Mouse (Mus musculus): ENCODE measurements at regions not wholly inside any gene's neighbourhood (a gene's known extent, or its start where the extent isn't known, plus 50 kb on each side); places are given as distances from the start of the nearest gene placed in this dataset.
A peak's percentile ranks its signal among the peaks of the same experiment; 100 is the strongest.

DNA sequence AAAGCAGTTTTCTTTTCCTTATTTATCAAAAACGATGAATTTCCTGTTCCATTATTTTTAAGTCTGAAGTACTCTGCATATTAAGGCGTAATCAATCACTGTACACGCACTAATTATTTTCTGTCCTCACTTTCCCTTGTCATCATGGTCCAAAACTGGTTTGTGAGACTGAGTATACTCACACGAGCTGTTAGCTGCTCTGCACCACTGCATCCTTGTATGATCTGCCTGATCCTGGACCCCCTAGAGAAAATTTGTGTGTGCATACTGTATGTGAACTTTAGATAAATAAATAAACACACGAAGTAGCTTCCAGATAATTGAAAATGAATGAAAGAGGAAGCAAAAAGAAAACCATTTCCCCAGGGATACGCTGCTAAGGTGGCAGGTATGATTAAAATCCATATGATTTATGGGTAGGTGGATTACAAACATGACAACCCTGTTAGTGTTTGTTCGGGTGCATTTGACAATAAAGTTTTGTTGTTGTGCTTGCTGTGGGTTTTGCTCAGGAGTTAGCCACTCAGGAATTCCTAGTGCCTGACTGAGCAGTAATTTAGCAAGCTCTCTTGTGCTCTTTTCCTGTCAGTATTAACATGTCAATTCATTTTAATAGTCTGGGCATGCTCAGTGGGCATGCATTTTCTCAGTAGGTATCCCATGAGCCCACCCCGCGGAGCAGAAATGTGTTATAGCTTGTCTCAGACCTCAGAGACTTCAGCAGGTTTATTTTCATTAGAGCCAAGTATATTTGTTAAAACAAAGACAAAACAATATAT is 666.6 kb upstream of the Zeb2 start:
- no peaks in the 10 kb centered on the region for H3K36me3 ChIP-seq (ENCODE audit: control insufficient read depth, insufficient read depth, low read length, poor library complexity, severe bottlenecking)
- H3K4me1 ChIP-seq (ENCODE audit: control insufficient read depth, insufficient read depth, low read length), result no peaks in the 10 kb centered on the region
- H3K27ac ChIP-seq (ENCODE audit: insufficient read depth, low read length), result no peak overlapping the region
- no peaks in the 10 kb centered on the region for H3K27me3 ChIP-seq (ENCODE audit: control insufficient read depth, insufficient read depth, low read length, poor library complexity, severe bottlenecking)
- no peak overlapping the region for H3K9ac ChIP-seq (ENCODE audit: low read depth, poor library complexity, severe bottlenecking)
- H3K9me3 ChIP-seq (replicated peaks; ENCODE audit: control insufficient read depth, insufficient read depth, low read length, poor library complexity, severe bottlenecking), result no peaks in the 10 kb centered on the region
- H3K4me3 ChIP-seq (ENCODE audit: low read depth, low read length), result no peak overlapping the region
- no peak for TF ChIP-seq CTCF (IDR thresholded peaks at IDR 0.05; ENCODE audit: low read depth, low read length)
- no peak for TF ChIP-seq EP300 (IDR thresholded peaks at IDR 0.05; ENCODE audit: insufficient read depth, low read depth, low read length)
- TF ChIP-seq POLR2A (IDR thresholded peaks at IDR 0.05; ENCODE audit: insufficient read depth, low read length), result no peak

DNA sequence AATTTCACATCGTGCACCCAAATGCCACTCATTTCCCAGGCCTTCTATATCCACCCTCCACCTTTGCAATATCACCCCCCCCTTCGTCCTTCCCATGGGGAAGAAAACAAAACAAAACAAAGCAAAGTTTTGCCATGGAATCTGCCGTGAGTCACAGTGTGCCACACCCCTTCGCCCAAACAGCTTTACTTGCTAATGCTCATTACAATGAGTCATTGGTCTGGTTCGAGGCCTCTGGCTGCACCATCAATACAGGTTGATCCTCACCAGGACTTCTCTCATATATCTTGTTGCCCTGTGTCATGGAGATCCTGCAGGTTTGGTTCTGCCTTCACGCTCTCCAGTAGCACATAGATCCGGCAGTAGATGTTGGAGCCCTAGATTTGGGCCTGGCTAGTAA is 660.3 kb upstream of the Zeb2 start:
- Histone ChIP-seq H3K4me1 (ENCODE audit: control insufficient read depth, insufficient read depth, low read length) (no peaks in the 10 kb centered on the region), H3K4me3 (ENCODE audit: low read depth, low read length) (no peak overlapping the region), H3K36me3 (ENCODE audit: control insufficient read depth, insufficient read depth, low read length, poor library complexity, severe bottlenecking) (no peaks in the 10 kb centered on the region), H3K27ac (ENCODE audit: insufficient read depth, low read length) (no peak overlapping the region), H3K27me3 (ENCODE audit: control insufficient read depth, insufficient read depth, low read length, poor library complexity, severe bottlenecking) (no peaks in the 10 kb centered on the region), H3K9ac (ENCODE audit: low read depth, poor library complexity, severe bottlenecking) (no peak overlapping the region), H3K9me3 (replicated peaks; ENCODE audit: control insufficient read depth, insufficient read depth, low read length, poor library complexity, severe bottlenecking) (no peaks in the 10 kb centered on the region)
- no peak for TF ChIP-seq CTCF (IDR thresholded peaks at IDR 0.05; ENCODE audit: low read depth, low read length)
- no peak for TF ChIP-seq POLR2A (IDR thresholded peaks at IDR 0.05; ENCODE audit: insufficient read depth, low read length)
- TF ChIP-seq EP300 (IDR thresholded peaks at IDR 0.05; ENCODE audit: insufficient read depth, low read depth, low read length), result no peak

DNA sequence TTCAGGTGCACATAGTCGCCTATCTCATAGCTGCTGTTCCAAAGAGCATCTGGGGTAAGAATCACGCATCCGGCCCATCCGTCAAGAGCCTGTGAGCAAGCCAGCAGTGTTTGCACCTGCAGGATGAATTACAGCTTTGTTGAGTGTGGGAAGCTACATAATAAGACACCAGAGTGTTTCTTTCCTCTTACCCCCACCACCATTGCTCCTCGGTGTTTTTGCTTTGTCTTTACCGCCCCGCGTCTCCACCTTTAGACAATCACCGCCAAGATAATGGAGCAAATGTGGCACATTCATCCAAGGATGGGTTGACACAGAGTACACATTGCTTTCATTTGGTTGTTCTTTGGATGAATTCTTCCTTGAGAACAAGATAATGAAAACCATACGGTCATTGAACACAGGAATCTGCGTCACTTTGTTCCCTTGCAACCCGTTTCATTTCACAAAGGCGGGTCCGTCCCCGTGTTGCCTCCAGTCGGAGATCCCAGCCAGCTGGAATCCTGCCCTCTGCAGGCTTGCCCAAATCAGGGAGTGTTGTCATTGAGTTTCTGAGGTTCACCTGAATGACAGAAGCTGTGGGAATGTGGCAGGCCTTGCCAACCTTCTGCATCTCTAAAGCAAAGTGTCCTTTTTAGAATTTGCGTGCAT is 659.4 kb upstream of the Zeb2 start:
- Histone ChIP-seq H3K36me3 (ENCODE audit: control insufficient read depth, insufficient read depth, low read length, poor library complexity, severe bottlenecking) (no peaks in the 10 kb centered on the region), H3K27ac (ENCODE audit: insufficient read depth, low read length) (no peak overlapping the region), H3K9me3 (replicated peaks; ENCODE audit: control insufficient read depth, insufficient read depth, low read length, poor library complexity, severe bottlenecking) (no peaks in the 10 kb centered on the region), H3K27me3 (ENCODE audit: control insufficient read depth, insufficient read depth, low read length, poor library complexity, severe bottlenecking) (no peaks in the 10 kb centered on the region), H3K4me1 (ENCODE audit: control insufficient read depth, insufficient read depth, low read length) (no peaks in the 10 kb centered on the region), H3K9ac (ENCODE audit: low read depth, poor library complexity, severe bottlenecking) (no peak overlapping the region), H3K4me3 (ENCODE audit: low read depth, low read length) (no peak overlapping the region)
- TF ChIP-seq EP300 (IDR thresholded peaks at IDR 0.05; ENCODE audit: insufficient read depth, low read depth, low read length) (no peak), CTCF (IDR thresholded peaks at IDR 0.05; ENCODE audit: low read depth, low read length) (peak; percentile 11), POLR2A (IDR thresholded peaks at IDR 0.05; ENCODE audit: insufficient read depth, low read length) (no peak)

DNA sequence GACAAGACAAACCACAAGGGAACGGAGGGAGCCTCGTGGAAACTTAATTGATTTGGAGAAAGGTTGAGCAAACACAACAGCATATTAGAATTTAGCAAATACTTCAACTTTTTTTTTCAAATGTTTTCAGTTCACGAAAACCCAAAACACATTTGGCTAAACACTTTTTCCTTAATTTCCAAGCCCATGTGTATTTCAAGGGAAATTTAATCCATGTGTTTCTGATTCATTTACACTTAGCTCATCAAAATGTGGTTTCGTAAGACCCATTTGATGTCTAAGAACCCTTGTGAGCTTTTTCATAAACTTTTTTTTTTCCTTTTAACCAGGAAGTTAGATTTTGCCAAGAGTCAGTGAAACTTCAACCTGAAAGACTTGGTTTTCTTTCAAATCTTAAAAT is 658.5 kb upstream of the Zeb2 start:
- H3K36me3 ChIP-seq (ENCODE audit: control insufficient read depth, insufficient read depth, low read length, poor library complexity, severe bottlenecking), result no peaks in the 10 kb centered on the region
- no peak for TF ChIP-seq POLR2A (IDR thresholded peaks at IDR 0.05; ENCODE audit: insufficient read depth, low read length)
- no peak for TF ChIP-seq EP300 (IDR thresholded peaks at IDR 0.05; ENCODE audit: insufficient read depth, low read depth, low read length)
- no peak for TF ChIP-seq CTCF (IDR thresholded peaks at IDR 0.05; ENCODE audit: low read depth, low read length)
- no peaks in the 10 kb centered on the region for H3K9me3 ChIP-seq (replicated peaks; ENCODE audit: control insufficient read depth, insufficient read depth, low read length, poor library complexity, severe bottlenecking)
- H3K4me1 ChIP-seq (ENCODE audit: control insufficient read depth, insufficient read depth, low read length), result no peaks in the 10 kb centered on the region
- H3K9ac ChIP-seq (ENCODE audit: low read depth, poor library complexity, severe bottlenecking), result no peak overlapping the region
- H3K4me3 ChIP-seq (ENCODE audit: low read depth, low read length), result no peak overlapping the region
- no peaks in the 10 kb centered on the region for H3K27me3 ChIP-seq (ENCODE audit: control insufficient read depth, insufficient read depth, low read length, poor library complexity, severe bottlenecking)
- H3K27ac ChIP-seq (ENCODE audit: insufficient read depth, low read length), result no peak overlapping the region

DNA sequence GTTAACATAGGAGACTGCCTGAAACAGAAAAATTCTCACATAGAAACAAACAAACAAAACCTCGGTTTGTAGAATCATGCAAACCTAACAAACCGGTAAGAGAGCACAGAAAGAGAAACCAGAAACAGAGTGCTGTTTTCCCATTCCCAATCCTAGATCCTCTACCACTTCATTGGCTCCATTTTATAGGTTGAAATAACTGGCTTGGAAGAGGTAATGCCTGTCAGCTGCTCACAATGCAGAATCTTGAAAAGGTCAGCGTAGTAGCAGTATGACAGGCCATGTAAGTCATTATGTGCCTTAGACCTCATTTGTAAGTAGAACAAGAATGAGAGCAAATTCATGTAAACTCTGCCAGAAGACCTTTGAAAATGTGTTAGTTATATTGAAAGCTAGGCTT is 657.2 kb upstream of the Zeb2 start:
- no peak for TF ChIP-seq POLR2A (IDR thresholded peaks at IDR 0.05; ENCODE audit: insufficient read depth, low read length)
- no peak for TF ChIP-seq CTCF (IDR thresholded peaks at IDR 0.05; ENCODE audit: low read depth, low read length)
- TF ChIP-seq EP300 (IDR thresholded peaks at IDR 0.05; ENCODE audit: insufficient read depth, low read depth, low read length), result no peak

DNA sequence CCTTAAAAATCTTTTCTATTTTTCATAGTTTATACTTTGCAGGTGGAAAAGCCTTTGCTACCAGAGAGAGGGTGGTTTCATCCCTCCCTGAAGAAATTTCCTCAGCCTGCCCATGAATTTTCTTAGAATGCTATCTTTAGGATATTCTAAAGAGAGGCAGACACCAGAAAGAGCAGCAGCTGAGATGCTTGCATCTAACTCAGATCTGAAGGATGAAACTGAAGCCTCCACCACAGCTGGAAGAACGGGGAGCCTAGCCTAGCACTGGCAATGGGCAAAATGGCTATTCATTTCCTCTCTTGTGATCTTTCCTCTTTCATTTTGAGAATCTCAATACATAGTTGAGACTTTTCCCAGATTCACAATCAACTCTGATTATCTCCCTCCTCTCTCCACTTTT is 640.0 kb upstream of the Zeb2 start:
- H3K27ac ChIP-seq (ENCODE audit: insufficient read depth, low read length), result no peak overlapping the region

More for the DNA sequence above, 657.2 kb upstream of the Zeb2 start:
- no peaks in the 10 kb centered on the region for H3K9me3 ChIP-seq (replicated peaks; ENCODE audit: control insufficient read depth, insufficient read depth, low read length, poor library complexity, severe bottlenecking)
- H3K9ac ChIP-seq (ENCODE audit: low read depth, poor library complexity, severe bottlenecking), result no peak overlapping the region
- no peaks in the 10 kb centered on the region for H3K4me1 ChIP-seq (ENCODE audit: control insufficient read depth, insufficient read depth, low read length)
- no peak overlapping the region for H3K4me3 ChIP-seq (ENCODE audit: low read depth, low read length)
- H3K36me3 ChIP-seq (ENCODE audit: control insufficient read depth, insufficient read depth, low read length, poor library complexity, severe bottlenecking), result no peaks in the 10 kb centered on the region
- H3K27ac ChIP-seq (ENCODE audit: insufficient read depth, low read length), result no peak overlapping the region
- H3K27me3 ChIP-seq (ENCODE audit: control insufficient read depth, insufficient read depth, low read length, poor library complexity, severe bottlenecking), result no peaks in the 10 kb centered on the region

More for the DNA sequence above, 640.0 kb upstream of the Zeb2 start:
- Histone ChIP-seq H3K27me3 (ENCODE audit: control insufficient read depth, insufficient read depth, low read length, poor library complexity, severe bottlenecking) (no peaks in the 10 kb centered on the region; the same call in 1 of the 2 replicates), H3K4me1 (ENCODE audit: control insufficient read depth, insufficient read depth, low read length) (no peaks in the 10 kb centered on the region), H3K36me3 (ENCODE audit: control insufficient read depth, insufficient read depth, low read length, poor library complexity, severe bottlenecking) (no peaks in the 10 kb centered on the region), H3K9me3 (replicated peaks; ENCODE audit: control insufficient read depth, insufficient read depth, low read length, poor library complexity, severe bottlenecking) (no peaks in the 10 kb centered on the region), H3K4me3 (ENCODE audit: low read depth, low read length) (no peak overlapping the region), H3K9ac (ENCODE audit: low read depth, poor library complexity, severe bottlenecking) (no peak overlapping the region)
- TF ChIP-seq POLR2A (IDR thresholded peaks at IDR 0.05; ENCODE audit: insufficient read depth, low read length) (no peak), EP300 (IDR thresholded peaks at IDR 0.05; ENCODE audit: insufficient read depth, low read depth, low read length) (no peak), CTCF (IDR thresholded peaks at IDR 0.05; ENCODE audit: low read depth, low read length) (no peak)
